Mouse (Mus musculus) erythroblast, embryonic 14.5 days (primary cell): ENCODE results near the gene Adarb1.

Experiments used
- GATA1 ChIP-seq: IDR thresholded peaks from 2 replicates; pipeline ENCODE4 v1.6.1; 2012; ENCODE audit warnings: low read length, inconsistent platforms, mixed read lengths
- TAL1 ChIP-seq: IDR thresholded peaks from 3 replicates; pipeline ENCODE4 v1.6.1; 2012; ENCODE audit warnings: low read length, inconsistent platforms, mixed read lengths

DNA sequence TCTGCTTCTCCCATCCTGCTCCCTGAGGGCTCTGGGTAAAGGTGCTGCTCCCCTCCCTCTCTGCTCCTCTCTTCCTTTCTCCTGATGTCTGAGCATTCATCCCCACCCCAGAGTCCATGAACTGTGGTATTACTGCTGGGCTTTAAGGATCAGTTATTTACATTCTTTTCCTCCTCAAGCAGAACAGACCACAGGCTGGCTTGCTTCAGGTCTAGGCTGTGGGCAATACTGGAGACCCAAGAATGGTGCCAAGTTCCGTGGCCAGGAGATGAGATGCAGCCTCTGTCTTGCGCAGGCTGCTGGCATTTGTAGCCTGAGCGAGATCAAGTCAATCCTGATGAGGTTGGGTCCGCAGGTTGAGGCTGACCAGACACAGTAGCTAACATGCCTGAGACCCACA lies 33.8 kb upstream of the Adarb1 start:
- TF ChIP-seq GATA1: no peak
- TF ChIP-seq TAL1: no peak
